Mouse (Mus musculus): ENCODE data around the gene Trir.

Gene Trir

DNA sequence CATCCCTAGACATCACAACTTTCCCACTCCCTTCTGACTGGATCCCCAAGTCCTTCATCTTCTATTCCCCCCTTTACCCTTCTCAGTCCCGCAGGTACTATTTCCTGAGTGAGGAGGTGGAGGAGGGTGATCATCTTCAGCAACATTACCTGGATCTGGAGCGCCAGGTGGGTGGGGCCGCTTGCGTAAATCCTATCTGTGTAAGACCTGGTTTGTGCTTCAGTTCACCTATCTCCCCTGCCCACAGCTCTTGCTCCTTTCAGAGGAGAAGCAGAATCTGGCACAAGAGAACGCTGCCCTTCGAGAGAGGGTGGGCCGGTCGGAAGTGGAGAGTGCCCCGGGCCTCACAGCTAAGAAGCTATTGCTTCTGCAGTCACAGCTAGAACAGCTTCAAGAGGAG lies 32.2 kb upstream of the Trir start:
- DNase-seq (ENCODE audit: low read depth), result no peak

DNA sequence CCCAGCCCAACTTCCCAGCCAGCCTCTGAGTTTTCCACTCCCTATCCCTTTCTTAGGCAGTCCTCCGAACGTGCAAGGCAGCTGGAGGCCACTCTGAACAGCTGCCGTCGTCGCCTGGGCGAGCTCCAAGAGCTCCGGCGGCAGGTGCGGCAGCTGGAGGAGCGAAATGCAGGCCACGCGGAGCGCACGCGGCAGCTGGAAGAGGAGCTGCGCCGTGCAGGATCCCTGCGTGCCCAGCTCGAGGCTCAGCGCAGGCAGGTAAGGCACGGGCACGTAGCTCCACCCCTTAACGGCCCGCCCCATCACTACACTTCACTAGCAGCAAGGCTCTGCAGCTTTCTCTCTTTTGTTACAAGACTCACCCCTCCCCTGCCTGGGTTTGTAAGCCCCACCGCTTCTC lies 30.9 kb upstream of the Trir start:
- no peak for DNase-seq (ENCODE audit: low read depth)

GRCm38 (mm10) chr8:84996978-84997377 lies 29.6 kb upstream of the Trir start:
- no peak for DNase-seq (ENCODE audit: low read depth)

DNA sequence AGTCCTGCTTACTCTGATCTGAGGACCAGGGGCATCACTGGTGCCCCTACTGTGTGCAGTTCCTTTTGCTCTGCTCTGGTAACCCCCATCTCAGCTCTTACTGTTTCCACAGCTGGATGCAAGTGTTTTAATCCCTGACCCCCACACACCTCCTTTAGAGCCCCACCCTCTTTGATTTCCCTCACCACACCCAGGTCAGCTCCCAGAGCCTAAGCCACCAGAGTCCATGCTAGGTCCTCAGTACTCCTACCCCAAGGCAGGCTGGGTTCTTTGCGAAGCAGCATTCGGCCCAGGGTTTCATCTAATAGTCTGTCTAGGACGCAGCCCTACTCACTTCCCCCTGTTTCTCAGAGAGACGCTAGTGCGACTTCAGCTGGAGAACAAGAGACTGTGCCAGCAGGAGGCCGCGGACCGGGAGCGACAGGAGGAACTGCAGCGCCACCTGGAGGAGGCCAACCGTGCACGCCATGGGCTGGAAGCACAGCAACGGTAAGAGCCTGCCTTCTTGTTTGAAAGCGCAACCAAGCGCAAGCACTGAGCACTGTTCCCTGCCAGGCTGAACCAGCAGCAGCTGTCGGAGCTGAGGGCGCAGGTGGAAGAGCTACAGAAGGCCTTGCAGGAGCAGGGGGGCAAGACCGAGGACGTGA lies 28.9 kb upstream of the Trir start:
- peak; percentile 91 for DNase-seq (ENCODE audit: low read depth)

DNA sequence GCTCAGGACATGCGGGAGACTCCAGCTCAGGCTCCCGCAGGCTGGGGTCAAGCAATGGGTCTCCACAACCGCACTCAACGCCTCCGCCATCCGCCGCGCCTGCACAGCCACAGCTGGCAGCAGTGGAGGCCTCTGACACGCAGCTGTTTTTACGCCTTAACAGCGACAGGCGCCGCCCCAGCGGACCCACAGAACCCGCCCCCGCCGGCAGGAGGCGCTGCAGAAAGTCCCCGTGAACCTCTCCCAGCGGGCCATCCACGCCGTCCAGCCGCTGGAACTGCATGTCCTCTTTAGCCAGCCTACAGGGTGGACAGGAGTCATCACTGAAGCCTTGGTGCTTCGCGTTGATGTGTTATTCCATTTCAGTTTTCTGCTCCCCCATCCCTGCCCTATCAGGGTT lies 18.9 kb upstream of the Trir start:
- no peak for DNase-seq (ENCODE audit: low read depth)

GRCm38 (mm10) chr8:85011242-85011641 lies 15.4 kb upstream of the Trir start:
- DNase-seq (ENCODE audit: low read depth), result no peak

GRCm38 (mm10) chr8:85013230-85013840 lies 13.3 kb upstream of the Trir start:
- peak; percentile 41 for DNase-seq (ENCODE audit: low read depth)

DNA sequence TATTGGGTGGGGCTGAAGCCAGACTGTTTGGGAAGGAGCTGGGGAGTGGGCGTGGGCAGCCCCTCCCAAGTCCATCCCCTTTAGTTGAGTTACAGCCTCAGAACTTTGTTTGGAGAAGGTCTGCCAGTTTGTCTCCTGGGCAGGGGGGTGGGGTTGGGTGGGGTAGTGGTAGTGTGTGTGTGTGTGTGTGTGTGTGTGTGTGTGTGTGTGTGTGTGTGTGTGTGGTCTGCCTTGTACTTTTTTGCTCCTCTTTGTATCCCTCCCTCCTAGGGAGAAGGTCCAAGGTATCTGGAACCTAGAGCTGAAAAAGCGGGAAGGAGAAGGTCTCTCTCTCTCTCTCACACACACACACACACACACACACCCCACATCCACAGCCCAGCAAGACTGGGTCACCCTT lies 12.2 kb upstream of the Trir start, which contains the start of gene Best2:
TSS of gene Best2 (minus strand) at position 101 of the 400 bp plus-strand sequence.
- DNase-seq (ENCODE audit: low read depth), result no peak

DNA sequence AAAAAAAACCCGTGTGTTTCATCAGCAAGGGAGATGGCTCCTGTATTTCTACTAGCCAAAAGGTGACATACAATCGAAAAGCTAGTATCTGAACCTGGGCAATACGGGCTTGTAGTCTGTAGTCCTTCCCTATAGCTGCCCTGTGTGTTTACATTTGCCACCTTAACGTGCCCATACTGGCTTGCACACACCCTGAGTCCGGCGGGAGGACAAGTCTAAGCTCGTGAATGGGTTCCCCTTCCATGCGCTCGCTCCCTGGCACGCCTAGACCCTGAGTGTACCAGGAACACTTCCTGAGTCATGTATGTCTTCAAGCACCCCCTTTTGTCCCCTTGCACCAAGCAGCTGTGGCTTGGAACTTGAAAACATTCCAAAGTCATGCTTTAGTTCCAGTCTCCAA lies 9.9 kb upstream of the Trir start:
- DNase-seq (ENCODE audit: low read depth), result no peak

- DNase-seq (ENCODE audit: low read depth), result peak; percentile 24
Observed at GRCm38 (mm10) chr8:85017209-85017608, 9.4 kb upstream of the Trir start.

- no peak for DNase-seq (ENCODE audit: low read depth)
Observed at GRCm38 (mm10) chr8:85021514-85022055, 5.0 kb upstream of the Trir start.

- no peak for DNase-seq (ENCODE audit: low read depth)
Observed at GRCm38 (mm10) chr8:85023846-85024245, 2.8 kb upstream of the Trir start.

DNA sequence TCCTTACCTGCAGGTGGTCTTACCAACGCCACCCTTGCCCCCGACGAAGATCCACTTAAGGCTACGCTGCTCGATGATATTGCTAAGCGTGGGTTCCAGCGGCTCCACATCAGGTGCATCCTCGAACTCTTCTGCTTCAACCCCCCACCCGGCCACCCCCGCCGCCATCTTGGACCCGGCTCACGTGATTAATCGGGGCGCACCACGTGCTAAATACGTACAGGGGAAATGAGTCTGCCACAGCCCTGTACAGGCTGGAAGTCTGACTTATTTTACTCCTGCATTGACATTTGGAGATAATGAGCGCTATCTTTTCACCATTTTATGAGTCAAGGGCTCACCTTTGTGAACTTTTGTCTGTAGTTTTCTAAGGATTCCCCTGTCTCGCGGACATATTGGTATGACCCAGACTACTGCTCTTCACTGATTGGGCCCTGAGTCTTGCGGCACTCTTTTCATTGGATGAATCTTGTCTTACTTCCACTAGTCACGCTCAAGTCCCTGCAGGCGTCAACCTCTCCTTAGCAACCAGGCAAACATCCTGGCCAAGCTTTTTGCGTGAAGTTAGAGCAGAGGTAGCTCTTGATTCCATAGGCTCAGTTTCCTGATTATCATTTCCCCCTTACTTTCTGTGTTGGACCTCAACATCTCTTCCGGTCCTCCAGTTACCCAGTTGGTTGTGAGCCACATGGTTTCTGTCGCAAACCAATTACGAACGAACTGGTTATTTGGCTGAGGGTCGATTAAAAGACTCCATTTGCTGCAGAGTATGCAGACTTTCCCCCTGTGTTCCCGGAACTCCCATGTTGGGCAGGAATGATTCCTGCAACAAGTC lies 1.3 kb upstream of the Trir start, which contains the start of gene Asna1:
TSS of gene Asna1 (minus strand) at position 184 of the 835 bp plus-strand sequence.
- DNase-seq (ENCODE audit: low read depth), result peak; percentile 91

GRCm38 (mm10) chr8:85027516-85027855 lies 863 bp downstream of the Trir start:
- DNase-seq (ENCODE audit: low read depth), result peak; percentile 35

DNA sequence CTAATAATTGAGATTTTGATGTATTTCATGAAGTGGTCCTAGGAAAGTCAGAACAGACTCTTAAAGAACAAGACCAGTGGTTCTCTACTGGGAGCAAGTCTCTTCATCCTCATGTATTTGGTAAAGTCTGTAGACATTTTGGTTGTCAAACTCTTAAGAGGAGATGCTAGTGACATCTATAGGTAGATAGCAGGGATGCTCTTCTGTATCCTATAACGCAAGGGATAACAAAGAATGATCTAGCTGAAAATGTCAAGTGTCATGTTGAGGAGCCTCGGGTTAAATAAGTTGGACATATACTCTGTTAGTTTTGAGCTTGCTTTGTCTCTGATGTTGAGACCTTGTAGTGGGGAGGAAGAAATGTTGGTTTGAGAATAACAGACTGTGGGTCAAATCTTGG lies 1.3 kb downstream of the Trir start:
- DNase-seq (ENCODE audit: low read depth), result peak; percentile 38

GRCm38 (mm10) chr8:85029271-85029670 lies 2.6 kb downstream of the Trir start:
- DNase-seq (ENCODE audit: low read depth), result no peak

GRCm38 (mm10) chr8:85032622-85033311 lies 6.1 kb downstream of the Trir start:
- peak; percentile 64 for DNase-seq (ENCODE audit: low read depth)

GRCm38 (mm10) chr8:85033867-85034266 lies 7.2 kb downstream of the Trir start:
- DNase-seq (ENCODE audit: low read depth), result no peak

DNA sequence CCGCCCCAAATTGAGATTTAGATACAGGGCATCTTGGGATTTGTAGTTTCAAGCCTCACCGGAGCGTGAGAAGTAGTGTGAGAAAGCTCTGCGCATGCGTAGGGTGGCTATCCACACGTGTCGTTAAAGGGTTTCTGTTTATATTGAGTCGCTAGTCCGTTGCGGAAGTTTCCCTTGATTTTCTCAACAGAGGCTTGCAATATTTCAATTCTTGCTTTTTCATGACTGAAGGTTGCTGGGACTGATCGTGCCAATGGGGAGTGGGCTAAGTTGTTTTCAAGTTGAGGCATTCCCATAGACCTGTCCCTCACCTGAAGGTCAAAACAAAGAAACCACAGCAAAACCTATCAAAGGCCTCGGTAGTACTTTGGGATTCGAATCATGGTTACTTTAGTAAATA lies 8.1 kb downstream of the Trir start:
- no peak for DNase-seq (ENCODE audit: low read depth)

- DNase-seq (ENCODE audit: low read depth), result no peak
Observed at GRCm38 (mm10) chr8:85035165-85035727, 8.6 kb downstream of the Trir start.

GRCm38 (mm10) chr8:85035728-85036310 lies 9.2 kb downstream of the Trir start:
- peak; percentile 67 for DNase-seq (ENCODE audit: low read depth)

- DNase-seq (ENCODE audit: low read depth), result no peak
Observed at GRCm38 (mm10) chr8:85036381-85036717, 9.7 kb downstream of the Trir start.

Data from NIH3T3 (cell line).